Mouse (Mus musculus) yolk sac, embryonic 10.5 days (tissue): ENCODE data around the gene Akt1s1.
"Not testable (repeated sequence)": the region's sequence is repeated elsewhere in the genome, so short reads cannot be mapped to it uniquely, and the experiment has no call there.

Experiments
- DNase-seq: peaks from one replicate; pipeline ENCODE4 v3.0.0-alpha.2; 2017; ENCODE audit warnings: low spot score

Akt1s1 gene

DNA sequence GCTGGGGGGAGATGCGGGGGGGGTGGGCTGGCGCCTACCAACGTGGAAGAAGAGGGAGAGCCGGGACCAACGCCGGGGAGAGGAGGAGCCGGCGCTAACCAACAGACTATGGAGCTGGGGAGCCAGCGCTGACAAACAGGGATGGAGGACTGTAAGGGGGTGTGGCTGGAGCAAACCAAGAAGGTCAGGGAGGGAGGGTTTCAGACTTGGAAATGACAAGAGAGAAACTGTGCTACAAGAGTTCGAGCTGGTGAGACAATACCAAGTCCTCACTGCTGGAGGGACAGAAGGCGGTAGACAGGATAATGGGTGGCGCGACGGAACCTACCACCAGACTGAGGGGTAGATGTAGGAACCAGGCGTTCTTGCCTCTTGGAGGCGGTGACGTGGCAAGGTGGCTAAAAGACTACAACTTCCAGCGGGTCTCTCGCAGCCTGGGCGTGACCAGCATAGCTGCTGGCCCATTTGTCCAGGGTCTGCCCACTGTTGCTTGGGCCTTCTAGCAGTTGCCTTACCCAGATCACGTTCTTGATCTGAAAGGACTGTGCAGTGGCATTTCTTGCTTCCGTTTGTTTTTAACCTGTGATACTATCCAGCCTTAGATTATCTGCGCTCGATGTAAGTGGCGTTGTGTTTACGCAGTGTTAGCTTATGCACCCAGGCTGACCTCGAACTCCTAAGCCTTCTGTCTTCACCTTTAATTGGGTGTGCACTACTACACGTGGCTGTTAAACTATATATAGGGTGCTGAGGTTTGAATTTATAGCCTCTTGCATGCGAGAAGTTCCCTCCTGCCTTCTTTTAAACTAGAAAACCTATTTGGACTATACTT is 21.1 kb downstream of the Akt1s1 start, which contains the start of gene Ptov1:
Gene Ptov1 (minus strand): TSS at position 92 of the 832 bp plus-strand sequence.
- peak; percentile 98 for DNase-seq

DNA sequence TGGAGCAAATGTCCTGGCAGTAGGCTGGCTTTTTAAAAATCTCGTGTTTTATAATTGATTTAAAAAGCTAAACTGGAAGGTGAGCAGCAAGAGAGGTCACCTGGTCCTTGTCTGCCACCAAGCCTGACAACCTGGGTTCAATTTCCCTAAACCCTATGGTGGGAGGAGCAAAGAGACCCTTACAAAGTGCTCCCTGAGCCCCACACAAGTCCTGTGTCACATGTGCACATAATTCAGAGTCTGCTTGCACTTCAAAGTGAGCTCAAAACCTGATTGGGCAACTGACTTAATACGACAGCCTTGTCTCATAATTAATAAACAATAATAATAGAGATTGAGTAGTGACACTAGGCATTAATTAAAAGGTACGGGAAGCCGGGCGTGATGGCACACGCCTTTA is 21.8 kb downstream of the Akt1s1 start:
- DNase-seq = no peak

DNA sequence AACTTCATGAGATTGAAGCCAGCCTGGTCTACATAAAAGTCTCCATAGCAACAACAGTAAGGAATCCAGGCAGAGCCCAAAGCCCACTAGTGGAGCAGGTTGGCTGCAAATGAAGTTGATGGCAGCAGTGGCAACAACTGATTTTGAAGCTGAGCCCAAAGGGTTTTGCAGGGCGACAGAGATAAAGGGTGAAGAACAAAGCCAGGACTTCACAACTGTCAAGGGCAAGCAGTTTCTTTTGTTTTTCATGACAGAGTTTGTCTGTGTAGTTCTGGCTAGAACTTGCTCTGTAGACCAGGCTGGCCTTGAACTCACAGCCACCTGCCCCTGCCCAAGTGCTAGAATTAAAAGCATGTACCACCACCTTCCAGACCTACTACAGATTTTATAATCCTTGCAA is 22.4 kb downstream of the Akt1s1 start:
- DNase-seq = no peak

DNA sequence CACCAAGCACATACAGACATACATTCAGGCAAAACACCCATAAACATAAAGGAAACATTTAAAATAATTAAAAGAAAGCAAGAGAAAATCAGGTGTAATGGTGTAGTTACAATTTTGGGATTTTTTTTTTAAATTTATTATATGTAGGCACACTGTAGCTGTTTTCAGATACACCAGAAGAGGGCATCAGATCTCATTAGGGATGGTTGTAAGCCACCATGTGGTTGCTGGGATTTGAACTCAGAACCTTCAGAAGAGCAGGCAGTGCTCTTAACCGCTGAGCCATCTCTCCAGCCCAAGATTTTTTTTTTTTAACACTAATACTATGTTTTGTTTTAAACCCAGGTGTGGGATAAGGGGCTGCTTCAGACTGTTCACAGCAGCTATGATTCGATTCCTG is 23.0 kb downstream of the Akt1s1 start:
- DNase-seq = not testable (repeated sequence)

DNA sequence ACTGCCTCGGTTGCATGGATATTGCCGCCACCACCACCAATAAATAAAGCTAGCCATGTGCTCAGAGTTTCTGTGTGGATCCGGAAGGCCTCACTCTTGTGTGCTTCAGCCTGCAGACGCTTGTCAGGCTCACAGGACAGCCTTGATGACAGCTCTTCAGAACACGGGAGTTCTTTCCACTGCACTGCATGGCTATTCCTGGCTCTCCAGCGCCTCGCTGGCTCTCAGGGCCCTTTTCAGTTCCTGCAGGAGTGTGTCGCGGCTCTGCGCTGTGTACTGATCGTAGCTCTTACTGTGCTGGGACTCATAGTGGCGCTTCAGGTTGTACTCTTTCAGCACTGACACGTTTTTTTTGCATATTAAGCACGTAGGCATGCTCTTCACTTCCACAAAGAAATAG is 29.0 kb downstream of the Akt1s1 start:
- no peak for DNase-seq

DNA sequence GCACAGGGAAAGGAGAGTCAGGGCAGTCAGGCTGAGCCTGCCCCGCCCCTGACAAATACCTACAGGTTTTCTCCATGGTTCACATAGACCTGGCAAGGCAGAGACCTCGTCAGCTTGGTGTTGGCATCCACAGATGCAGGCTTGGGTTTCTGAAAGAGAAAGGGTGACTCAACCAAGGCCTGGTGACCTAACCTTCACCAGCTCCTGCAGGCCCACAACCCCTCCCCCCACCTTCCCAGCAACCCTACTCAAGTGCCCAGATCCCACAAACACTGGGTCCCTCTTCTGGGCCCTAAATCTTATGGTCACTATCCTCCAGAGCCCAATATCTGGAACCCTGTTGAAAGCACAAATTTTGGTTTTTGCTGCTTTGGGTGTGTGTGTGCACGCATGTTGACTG is 34.2 kb downstream of the Akt1s1 start:
- DNase-seq = no peak

DNA sequence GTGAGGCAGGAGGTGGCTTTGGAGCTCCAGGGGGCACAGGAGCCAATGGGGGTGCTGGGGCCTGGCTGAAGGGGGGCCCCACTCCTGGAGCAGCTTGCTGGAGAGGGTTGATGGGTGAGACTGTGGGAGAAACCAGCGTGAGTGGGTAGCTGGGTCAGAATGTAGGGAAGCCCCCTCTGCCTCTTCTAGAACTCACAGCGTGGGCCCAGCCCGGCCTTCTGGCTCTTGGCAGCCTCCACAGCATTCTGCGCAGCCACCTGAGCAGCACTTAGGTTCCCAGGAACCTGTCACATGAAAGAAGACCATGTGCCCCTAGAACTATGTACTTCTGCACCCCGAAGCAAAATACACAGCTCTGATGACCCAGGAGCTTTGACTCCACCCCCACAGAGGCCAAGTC is 35.8 kb downstream of the Akt1s1 start:
- DNase-seq = no peak

DNA sequence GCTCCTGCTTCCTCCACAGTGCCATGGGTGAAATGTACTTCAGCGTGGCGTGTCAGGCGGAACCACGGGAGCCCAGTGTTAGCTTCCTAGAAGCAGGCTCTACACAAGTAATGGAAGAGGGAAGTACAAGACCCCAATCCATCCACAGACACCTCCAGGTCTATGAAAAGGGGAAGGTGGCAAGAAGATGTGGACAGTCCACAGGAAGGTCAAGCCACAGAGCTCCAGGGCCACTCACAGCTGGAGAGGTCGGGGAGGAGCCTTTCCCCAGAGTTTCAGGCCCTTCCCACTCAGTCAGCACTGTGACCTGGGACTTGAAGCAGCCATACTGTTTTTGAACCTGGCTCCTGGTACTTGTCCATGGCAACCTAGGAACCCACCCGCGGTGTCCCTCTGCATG is 38.2 kb downstream of the Akt1s1 start:
- no peak for DNase-seq

DNA sequence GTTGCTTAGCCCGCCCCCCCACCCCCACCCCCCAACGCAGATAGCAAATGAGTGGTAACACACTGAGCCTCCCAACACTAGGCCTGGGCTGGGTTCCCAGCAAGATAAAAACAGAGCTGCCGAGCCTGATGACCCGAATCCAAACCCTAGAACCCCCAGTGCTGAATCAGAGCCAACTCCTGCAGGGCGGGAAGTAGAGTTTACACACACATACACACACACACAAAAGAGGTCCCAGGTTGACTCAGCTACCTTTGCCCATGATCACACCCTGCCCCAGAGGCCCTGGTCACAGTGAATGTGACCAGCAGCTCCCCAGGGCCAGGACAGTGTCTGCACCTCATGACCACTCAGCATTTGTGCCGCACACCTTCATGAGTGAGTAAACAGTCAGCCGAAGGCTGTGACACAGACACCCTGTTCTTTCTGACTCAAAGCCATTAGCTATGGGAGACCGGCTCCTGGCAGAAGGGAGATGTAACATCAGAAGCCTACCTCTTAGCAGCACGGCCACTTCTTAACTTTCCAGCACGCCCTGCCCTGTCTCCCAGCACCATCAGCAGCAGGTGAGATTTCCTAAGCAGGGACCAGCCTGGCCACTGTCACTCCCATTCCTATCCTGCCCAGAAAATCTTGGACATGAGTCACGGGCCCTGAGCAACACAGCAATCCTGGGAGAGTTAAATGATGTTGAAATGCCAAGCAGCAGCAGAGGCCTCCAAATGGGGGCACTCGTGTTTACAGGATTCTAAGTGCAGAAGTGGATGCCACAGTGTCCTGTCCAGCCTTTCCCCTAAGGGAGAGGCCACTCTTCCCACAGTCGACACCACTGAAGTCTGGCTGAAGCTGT is 39.7 kb downstream of the Akt1s1 start:
- DNase-seq = no peak

DNA sequence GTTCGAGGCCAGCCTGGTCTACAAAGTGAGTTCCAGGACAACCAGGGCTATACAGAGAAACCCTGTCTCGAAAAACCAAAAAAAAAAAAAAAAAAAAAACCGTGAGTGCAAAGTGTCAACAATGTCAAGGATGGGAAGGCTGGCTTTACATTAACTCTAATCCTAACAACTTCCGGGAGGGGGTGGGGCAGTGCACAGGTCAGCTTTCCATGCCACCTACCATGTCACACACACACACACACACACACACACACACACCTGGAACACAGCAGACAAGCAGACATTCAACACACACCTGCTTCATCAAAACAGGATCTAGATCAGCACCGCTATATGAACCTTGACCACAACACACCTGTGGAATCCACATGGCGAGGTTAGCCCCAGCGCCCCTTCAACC is 41.4 kb downstream of the Akt1s1 start:
- DNase-seq = peak; percentile 60

DNA sequence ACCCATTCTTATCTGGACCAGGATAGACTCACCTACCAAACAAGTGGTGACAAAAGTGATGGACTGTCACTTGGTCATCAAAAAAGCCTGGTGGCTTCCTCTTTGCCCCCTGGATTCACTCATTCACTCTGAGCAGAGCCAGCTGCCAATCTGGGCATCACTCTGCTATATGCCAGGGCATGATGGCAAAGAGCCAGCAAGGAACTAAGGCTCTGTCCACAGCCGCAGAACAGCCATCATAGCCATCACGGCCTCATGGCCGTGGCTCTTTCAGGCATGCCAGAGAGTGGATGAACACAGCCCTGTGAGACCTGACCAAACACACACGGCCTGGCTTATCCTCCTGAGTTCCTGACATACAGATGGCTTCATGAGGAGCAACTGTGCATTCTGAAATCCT is 41.9 kb downstream of the Akt1s1 start:
- DNase-seq = no peak

DNA sequence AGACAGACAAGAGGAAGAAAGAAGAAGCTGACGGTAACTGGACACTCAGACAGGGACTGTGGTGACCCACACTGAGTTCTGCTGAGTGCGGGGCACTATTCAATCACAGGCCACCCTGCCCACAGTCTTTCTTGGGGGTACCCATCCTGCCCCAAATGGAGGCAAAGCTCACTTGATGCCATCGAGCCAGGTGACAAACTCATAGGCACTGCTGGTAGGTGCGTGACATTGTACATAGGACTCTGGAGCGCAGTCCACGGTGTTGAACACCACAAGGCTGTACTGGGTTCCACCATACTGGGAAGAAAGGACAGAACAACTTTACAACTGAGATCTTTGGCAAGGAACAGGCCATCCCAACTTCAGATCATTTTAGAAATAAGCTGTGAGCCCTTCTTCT is 42.8 kb downstream of the Akt1s1 start:
- no peak for DNase-seq

DNA sequence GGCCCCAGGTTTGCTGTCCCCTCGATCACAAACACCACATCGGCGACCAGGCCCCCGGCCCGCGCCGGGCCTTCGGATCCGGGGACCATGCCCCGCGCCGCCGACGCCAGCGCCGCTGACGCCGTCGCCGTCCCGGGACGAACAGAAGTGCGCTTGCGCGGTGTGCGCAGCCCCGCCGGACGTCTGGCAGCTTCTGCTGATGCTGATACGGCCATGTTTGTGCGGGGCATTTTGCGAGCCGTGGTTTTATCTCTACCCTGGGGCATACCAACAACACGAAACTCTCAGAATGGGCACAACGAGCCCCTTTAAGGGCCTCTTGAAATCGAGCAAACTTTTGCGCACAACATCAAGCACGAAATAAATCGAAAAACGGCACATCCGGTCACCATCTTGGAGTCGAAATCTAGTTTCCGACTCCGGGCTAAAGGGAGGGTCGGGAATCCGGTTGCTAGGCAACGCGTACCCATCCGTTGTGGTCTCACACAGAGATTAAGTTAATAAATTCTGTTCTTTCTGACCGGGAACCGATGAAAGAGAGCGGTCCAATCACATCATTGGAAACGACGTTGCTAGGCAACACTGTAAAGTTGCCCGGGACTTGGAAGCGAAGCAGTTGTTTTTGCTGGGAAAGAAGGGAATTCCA is 43.6 kb downstream of the Akt1s1 start, which contains the start of gene Med25:
Gene Med25 (minus strand): TSS at position 437 of the 646 bp plus-strand sequence.
- peak; percentile 93 for DNase-seq

DNA sequence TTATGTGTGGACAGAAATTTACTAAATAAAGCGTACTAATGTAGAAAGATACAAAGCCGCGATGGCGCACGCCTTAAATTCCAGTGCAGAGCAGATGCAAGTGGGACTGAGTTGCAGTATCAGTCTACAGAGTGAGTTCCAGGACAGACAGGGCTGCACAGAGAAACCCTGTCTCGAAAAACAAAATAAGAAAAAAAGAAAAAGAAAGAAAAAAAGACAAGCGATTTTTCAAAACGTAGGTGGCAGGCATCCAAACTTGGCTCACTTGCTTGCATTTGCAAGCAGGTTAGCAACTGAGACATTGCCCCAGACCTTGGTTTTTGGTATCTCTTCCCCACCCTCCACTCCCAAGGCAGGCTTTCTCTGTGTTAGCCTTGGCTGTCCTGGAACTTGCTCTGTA is 44.4 kb downstream of the Akt1s1 start:
- no peak for DNase-seq

DNA sequence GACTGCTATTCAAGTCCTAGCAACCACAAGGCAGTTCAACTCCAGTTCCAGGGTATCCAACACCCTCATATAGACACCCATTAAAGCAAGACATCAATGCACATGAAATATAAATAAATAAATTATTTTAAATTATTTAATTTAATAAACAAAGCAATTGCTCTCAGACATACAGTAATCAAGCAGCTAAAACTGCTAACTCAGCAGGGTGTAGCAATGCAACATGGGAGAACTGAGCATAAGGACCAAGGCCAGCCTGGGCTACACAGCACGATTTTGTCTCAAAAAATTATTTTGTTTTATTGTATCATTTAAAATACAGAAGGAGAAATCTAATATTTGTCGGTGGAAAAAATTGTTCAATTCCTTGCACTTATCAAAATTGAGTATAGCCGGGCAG is 45.4 kb downstream of the Akt1s1 start:
- no peak for DNase-seq

DNA sequence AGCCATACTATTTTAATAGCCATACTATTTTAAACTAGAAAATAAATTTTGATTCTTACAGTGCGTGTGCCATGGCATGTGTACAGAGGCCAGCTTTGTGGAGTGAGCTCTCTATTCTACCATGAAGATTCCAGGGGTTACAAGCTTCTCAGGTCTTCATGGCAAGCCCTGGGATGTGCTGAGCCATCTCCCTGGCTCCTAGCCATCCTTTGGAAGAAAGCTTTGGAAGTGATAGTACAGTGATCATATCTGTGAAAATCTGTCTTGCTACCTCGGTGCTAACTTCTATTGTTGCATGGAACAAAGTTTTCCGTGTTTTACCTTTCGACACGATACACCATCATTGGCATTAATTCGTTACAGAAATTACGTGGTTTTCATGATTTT is 46.4 kb downstream of the Akt1s1 start:
- no peak for DNase-seq

DNA sequence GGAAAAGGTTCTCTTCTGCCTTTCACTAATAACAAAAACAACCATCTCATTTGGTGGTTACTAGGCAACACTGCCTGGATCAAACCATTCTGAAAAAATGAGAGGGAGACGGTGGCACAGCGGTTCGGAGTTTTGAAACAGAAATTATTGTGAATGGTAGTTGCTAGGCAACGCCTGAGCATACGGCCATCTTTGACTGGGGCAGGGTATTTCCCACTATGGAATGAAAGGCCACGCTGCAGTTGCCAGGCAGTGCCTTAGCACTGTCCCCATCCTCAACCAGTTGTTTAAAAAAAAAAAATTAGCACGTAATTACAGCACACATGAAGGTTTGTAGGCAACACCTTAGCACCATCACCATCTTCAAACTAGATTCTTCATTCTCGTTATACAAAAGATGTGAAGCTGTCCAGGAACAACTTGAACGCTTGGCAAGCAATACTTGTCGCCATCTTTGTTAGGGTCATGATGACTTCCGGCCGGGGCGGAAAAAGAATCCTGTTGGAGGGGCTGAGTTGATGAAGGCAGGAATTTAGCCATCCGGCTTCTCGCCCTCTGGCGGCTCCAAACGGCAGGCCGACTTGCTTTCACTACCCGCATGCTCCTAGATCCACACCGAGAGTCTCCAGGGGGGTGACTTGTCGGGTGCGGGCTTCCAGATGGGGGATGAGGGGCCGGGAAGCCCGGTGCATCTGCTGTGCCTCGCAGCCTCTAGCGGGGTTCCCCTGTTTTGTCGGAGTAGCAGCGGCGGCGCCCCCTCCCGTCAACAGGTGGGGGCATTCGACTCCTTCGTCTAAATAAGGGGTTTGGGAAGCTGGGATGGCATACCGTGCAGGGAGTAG is 47.0 kb downstream of the Akt1s1 start, which contains the start of gene Fuz:
Gene Fuz (plus strand): TSS at position 487 of the 842 bp plus-strand sequence.
- DNase-seq = peak; percentile 91

DNA sequence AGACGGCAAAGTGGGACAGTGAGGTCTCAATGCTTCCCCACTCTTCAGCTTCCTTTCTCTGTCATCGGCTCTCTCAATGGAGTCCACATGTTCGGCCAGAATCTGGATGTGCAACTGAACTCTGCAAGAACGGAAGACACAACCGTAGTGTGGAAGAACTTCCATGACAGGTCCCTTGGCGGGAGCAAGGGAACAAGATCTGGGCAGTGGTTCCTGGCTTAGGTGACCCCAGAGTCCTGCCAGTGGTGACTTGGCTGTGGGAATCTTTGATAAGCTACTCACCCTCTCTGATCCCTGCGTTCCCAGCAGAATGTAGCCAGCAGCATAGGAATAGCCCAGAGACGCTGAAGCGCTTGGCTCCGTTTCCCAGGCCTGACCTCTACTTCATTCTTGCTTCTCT is 47.7 kb downstream of the Akt1s1 start:
- no peak for DNase-seq

DNA sequence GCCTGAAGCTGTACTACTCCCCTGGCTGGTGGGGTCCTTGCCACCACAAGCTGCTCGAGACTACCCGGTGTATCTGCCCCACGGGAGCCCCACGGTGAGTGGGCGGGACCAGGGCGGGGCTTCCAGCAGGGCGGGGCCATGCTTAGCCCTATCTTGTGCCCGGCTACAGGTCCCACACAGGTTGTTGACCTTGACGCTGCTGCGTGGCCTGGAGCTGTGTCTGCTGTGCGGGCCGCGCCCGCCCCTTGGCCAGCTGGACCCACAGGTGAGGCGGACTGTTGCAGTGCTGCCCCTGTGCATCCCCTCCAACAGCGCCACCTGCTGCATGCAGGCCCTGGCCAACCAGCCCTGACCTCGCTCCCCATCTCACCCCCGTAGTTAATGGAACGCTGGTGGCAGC is 49.8 kb downstream of the Akt1s1 start:
- DNase-seq = peak; percentile 40

DNA sequence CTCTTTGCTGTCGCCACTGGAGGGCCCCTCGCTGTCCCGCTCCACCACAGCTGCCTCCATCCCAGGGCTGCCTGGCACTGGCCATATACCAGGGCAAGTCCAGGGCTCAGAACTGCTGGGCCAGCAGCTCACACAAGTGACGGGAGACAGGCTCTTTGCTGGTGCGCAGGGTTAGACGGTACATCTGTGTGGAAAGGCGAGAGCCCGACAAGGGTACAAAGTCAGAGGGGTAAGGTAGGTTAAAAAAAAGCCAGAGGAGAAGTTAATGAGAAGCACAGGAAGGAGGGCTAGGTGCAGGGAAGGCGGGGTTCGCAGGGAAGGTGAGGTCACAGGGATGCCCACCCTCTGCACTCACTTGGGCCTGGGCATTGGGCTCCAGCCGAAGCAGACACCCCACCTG is 51.8 kb downstream of the Akt1s1 start:
- DNase-seq = no peak

DNA sequence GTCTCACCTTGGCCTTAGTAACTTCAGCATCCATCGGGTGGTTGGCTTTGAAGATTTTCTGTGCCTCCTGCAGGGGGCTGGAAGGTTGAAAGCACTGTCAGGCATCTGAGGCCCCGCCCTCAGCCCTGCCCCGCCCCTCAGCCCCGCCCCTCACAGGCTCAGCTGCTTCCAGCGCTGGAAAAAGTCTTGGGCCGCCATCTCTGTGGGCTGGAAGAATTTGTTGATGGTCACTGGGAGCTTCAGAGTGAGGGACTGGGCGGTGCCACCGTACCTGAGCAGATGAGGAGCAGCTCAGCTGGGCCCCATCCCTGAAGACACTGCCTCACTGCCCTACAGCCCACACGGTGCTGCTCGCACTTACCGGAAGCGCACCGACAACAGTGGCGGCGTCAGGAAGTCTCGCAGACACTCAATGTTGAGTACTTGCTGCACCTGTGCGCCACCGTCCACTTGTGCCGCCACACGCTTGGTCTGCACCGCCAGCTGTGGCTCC is 52.5 kb downstream of the Akt1s1 start:
- DNase-seq = peak; percentile 82
